Mouse (Mus musculus) thymus, adult 2 months (tissue): ENCODE measurements around the gene Slc41a3.

ENCODE experiments used
- CTCF ChIP-seq: fragments of 200-500 bp; IDR thresholded peaks from 2 replicates; pipeline ENCODE4 v1.5.1; 2012; ENCODE audit warnings: mild to moderate bottlenecking, control low read depth, low read length, moderate library complexity, borderline replicate concordance; ENCODE audit not compliant: control insufficient read depth, poor library complexity, insufficient read depth; ENCODE audit errors: extremely low read depth
- POLR2A ChIP-seq: fragments of 200-500 bp; IDR thresholded peaks from 2 replicates; pipeline ENCODE4 v1.6.1; 2012; ENCODE audit warnings: mild to moderate bottlenecking, low read length, control low read depth, moderate library complexity; ENCODE audit not compliant: control insufficient read depth, poor library complexity, insufficient read depth; ENCODE audit errors: extremely low read depth

- TF ChIP-seq CTCF (no peak), POLR2A (no peak)
Observed at GRCm38 (mm10) chr6:90692404-90692803, 87.9 kb downstream of the Slc41a3 start.
